Mouse (Mus musculus) lung, postnatal 0 days (tissue): ENCODE data around the gene Cdc42ep5.

ENCODE experiments used
- CTCF ChIP-seq: IDR thresholded peaks from 2 replicates; pipeline ENCODE4 v1.5.1; 2016; ENCODE audit warnings: antibody characterized with exemption, mild to moderate bottlenecking
- EP300 ChIP-seq: IDR thresholded peaks from 2 replicates; pipeline ENCODE4 v1.6.1; 2016; ENCODE audit warnings: antibody characterized with exemption, mild to moderate bottlenecking, control low read depth

- TF ChIP-seq CTCF, result no peak
- no peak for TF ChIP-seq EP300
Observed at GRCm38 (mm10) chr7:4151241-4151640, 13.4 kb downstream of the Cdc42ep5 start.
